Mouse (Mus musculus) CH12.LX (cell line): ENCODE results near the gene Ccdc59.

Source experiments
- CTCF ChIP-seq, 2 experiments: IDR thresholded peaks in 1 of 2; conservative IDR thresholded peaks in 1 of 2; 2 replicates each; pipeline ENCODE4 v1.5.1; 2011 to 2012; ENCODE audit warnings: low read depth in 2 of 2, low read length in 2 of 2, improper control_type of control experiment in 1 of 2, inconsistent platforms in 1 of 2, mild to moderate bottlenecking in 1 of 2, moderate library complexity in 1 of 2
- EP300 ChIP-seq: IDR thresholded peaks from 2 replicates; pipeline ENCODE4 v1.6.1; 2011; ENCODE audit warnings: low read length, improper control_type of control experiment
- GABPA ChIP-seq: IDR thresholded peaks from 2 replicates; pipeline ENCODE4 v1.6.1; 2012; ENCODE audit warnings: low read depth, low read length, improper control_type of control experiment, inconsistent platforms; ENCODE audit not compliant: insufficient replicate concordance
- HCFC1 ChIP-seq: IDR thresholded peaks from 2 replicates; pipeline ENCODE4 v1.6.1; 2012; ENCODE audit warnings: low read depth, mild to moderate bottlenecking, inconsistent platforms, low read length, improper control_type of control experiment
- JUN ChIP-seq: IDR thresholded peaks from 2 replicates; pipeline ENCODE4 v1.6.1; 2011; ENCODE audit warnings: low read depth, mild to moderate bottlenecking, low read length, improper control_type of control experiment, moderate library complexity; ENCODE audit not compliant: insufficient read depth
- MEF2A ChIP-seq: IDR thresholded peaks from 2 replicates; pipeline ENCODE4 v1.6.1; 2014; ENCODE audit warnings: low read depth, mild to moderate bottlenecking, inconsistent platforms, low read length, improper control_type of control experiment, borderline replicate concordance
- SIN3A ChIP-seq: IDR thresholded peaks from 2 replicates; pipeline ENCODE4 v1.6.1; 2012; ENCODE audit warnings: low read length, improper control_type of control experiment, inconsistent platforms
- USF1 ChIP-seq: IDR thresholded peaks from 2 replicates; pipeline ENCODE4 v1.6.1; 2014; ENCODE audit warnings: low read depth, mild to moderate bottlenecking, inconsistent platforms, low read length, improper control_type of control experiment
- ZMIZ1 ChIP-seq: IDR thresholded peaks from 2 replicates; pipeline ENCODE4 v1.6.1; 2012; ENCODE audit warnings: low read depth, mild to moderate bottlenecking, inconsistent platforms, low read length, improper control_type of control experiment

DNA sequence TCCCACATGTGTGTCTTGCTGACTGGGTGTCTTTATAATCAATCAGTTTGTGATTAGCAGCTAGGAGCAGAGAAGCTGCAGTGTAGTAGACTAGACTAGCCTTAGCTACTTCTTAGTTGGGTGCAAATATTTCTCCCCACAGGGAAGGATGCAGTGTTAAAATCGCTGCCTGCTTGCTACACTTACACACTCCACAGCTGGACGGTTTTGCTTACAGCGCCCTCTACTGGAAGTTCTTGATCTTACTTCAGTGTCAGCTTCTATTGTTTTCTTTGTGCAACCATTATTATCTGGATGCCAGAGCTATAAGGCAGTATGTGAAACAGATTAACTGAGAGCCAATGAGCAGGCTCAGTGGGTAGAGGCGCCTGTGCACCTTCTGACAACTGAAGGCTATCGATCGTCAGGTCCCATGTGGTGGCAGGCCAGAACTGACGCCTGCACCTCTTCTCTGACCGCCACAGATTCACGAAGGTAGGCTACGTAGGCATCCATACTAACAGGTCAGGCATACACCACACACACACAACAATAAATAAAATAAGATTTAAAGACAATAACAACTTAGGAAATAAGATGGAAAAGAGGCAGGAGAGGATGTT is 6.1 kb upstream of the Ccdc59 start:
- TF ChIP-seq HCFC1, result no peak
- no peak for TF ChIP-seq EP300
- peak; percentile 60 to 76 for TF ChIP-seq CTCF (conservative IDR thresholded peaks at IDR 0.05 in 1 of 2, IDR thresholded peaks at IDR 0.05 in 1 of 2; ENCODE audit: low read depth in 2 of 2, low read length in 2 of 2)
- TF ChIP-seq ZMIZ1, result no peak
- TF ChIP-seq USF1, result no peak
- TF ChIP-seq JUN, result no peak
- TF ChIP-seq GABPA, result no peak
- TF ChIP-seq MEF2A, result no peak
- no peak for TF ChIP-seq SIN3A
